Mouse (Mus musculus): ENCODE data around the gene Pde8b. TPM values are rescaled to one million over a fixed set of nuclear protein-coding genes. Genes with fewer than 3 reads are reported as not detected.

Pde8b gene
- polyA plus RNA-seq, 1 experiment from 2014 or later = 12.1 TPM

- WGBS = 61% methylated on average over 4 of the region's 4 CpGs
- no peak overlapping the region for H3K9ac ChIP-seq (ENCODE audit: low read depth, low read length)
- H3K27ac ChIP-seq = no peak overlapping the region
- no peaks in the 10 kb centered on the region for H3K27me3 ChIP-seq (ENCODE audit: insufficient read depth, low read length)
- no peak overlapping the region for H3K4me2 ChIP-seq (ENCODE audit: low read length)
- no peak for TF ChIP-seq CTCF (IDR thresholded peaks at IDR 0.05; ENCODE audit: low read depth)
- H3K9me3 ChIP-seq (replicated peaks; ENCODE audit: low read length) = no peaks in the 10 kb centered on the region
- DNase-seq (ENCODE audit: low spot score) (no peak), ATAC-seq (replicated peaks; ENCODE audit: low FRiP score, low read depth) (no peak)
- H3K4me3 ChIP-seq (replicated peaks; ENCODE audit: low read depth, low read length) = no peak overlapping the region
- H3K36me3 ChIP-seq (ENCODE audit: insufficient read depth, low read length) = no peaks in the 10 kb centered on the region
- no peaks in the 10 kb centered on the region for H3K4me1 ChIP-seq (replicated peaks; ENCODE audit: insufficient read depth, low read length)
Observed at GRCm38 (mm10) chr13:95050398-95050797, 199.7 kb downstream of the Pde8b start.

DNA sequence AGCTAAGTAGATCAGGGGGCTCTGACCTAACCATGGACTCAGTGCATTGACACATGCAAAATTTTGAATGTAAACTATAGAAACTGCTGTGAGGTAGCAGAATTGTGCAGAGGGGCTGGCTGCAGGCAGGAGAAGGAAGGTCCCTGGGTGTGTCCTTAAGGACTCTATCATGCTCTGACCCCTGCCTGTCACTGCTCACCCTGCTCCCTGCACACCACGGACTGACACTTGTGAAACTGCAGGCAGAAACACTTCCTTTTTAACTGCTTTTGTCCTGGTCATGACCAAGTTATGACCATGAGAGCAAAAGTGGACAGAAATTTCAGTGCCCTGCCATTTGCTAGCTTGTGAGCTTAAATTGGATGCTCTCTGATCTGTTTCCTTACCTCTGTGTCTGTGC is 206.0 kb downstream of the Pde8b start:
- ATAC-seq (replicated peaks; ENCODE audit: low FRiP score, low read depth) (no peak), DNase-seq (ENCODE audit: low spot score) (no peak)
- H3K27ac ChIP-seq = no peak overlapping the region
- 4% methylated on average over 1 of the region's 1 CpGs for WGBS
- no peaks in the 10 kb centered on the region for H3K36me3 ChIP-seq (ENCODE audit: insufficient read depth, low read length)
- H3K9ac ChIP-seq (ENCODE audit: low read depth, low read length) = no peak overlapping the region
- no peaks in the 10 kb centered on the region for H3K4me1 ChIP-seq (replicated peaks; ENCODE audit: insufficient read depth, low read length)
- H3K9me3 ChIP-seq (replicated peaks; ENCODE audit: low read length) = no peaks in the 10 kb centered on the region
- H3K4me3 ChIP-seq (replicated peaks; ENCODE audit: low read depth, low read length) = no peak overlapping the region
- H3K27me3 ChIP-seq (ENCODE audit: insufficient read depth, low read length) = no peaks in the 10 kb centered on the region
- TF ChIP-seq CTCF (IDR thresholded peaks at IDR 0.05; ENCODE audit: low read depth) = no peak
- H3K4me2 ChIP-seq (ENCODE audit: low read length) = no peak overlapping the region

DNA sequence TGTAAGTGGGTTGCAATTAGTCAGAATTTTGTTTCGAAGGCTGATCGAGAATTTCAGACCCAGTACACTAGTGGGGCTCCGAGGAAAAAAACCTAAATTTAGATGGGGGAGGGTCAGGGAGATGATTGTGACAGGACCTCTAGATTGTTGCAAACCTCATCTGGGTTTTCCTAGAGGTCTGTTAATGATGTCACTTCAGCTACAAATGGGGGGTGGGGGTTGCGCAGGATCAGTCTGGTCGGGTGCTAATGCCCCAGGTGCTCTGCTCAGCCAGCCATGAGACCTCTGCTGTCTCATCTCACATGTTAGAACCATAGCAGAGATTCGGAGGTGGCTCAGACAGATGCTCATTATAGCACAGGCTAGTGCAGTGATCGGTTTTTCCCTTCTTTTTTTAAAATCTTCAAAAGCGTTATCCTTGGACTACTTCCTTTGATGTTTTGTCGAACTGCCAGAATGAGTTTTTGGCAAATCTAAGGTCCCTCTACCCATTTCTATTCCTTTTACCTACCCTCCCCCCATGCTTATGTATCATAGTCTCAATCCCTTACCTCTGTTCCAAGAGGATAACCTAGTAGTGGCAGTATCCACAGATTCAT is 209.9 kb downstream of the Pde8b start:
- Histone ChIP-seq H3K27ac (no peak overlapping the region), H3K27me3 (ENCODE audit: insufficient read depth, low read length) (no peaks in the 10 kb centered on the region), H3K4me2 (ENCODE audit: low read length) (no peak overlapping the region), H3K9ac (ENCODE audit: low read depth, low read length) (no peak overlapping the region), H3K4me1 (replicated peaks; ENCODE audit: insufficient read depth, low read length) (no peaks in the 10 kb centered on the region), H3K4me3 (replicated peaks; ENCODE audit: low read depth, low read length) (no peak overlapping the region), H3K36me3 (ENCODE audit: insufficient read depth, low read length) (no peaks in the 10 kb centered on the region), H3K9me3 (replicated peaks; ENCODE audit: low read length) (no peaks in the 10 kb centered on the region)
- no peak for TF ChIP-seq CTCF (IDR thresholded peaks at IDR 0.05; ENCODE audit: low read depth)
- ATAC-seq (replicated peaks; ENCODE audit: low FRiP score, low read depth) (no peak), DNase-seq (ENCODE audit: low spot score) (no peak)
- WGBS = 66% methylated on average over 9 of the region's 9 CpGs

- H3K9ac ChIP-seq (ENCODE audit: low read depth, low read length) = no peak overlapping the region
- ATAC-seq (replicated peaks; ENCODE audit: low FRiP score, low read depth) (no peak), DNase-seq (ENCODE audit: low spot score) (no peak)
- H3K4me3 ChIP-seq (replicated peaks; ENCODE audit: low read depth, low read length) = no peak overlapping the region
- H3K9me3 ChIP-seq (replicated peaks; ENCODE audit: low read length) = no peaks in the 10 kb centered on the region
- no peaks in the 10 kb centered on the region for H3K36me3 ChIP-seq (ENCODE audit: insufficient read depth, low read length)
- no peak for TF ChIP-seq CTCF (IDR thresholded peaks at IDR 0.05; ENCODE audit: low read depth)
- no peak overlapping the region for H3K4me2 ChIP-seq (ENCODE audit: low read length)
- H3K27me3 ChIP-seq (ENCODE audit: insufficient read depth, low read length) = no peaks in the 10 kb centered on the region
- H3K27ac ChIP-seq = no peak overlapping the region
- WGBS = 50% methylated on average over 4 of the region's 4 CpGs
- H3K4me1 ChIP-seq (replicated peaks; ENCODE audit: insufficient read depth, low read length) = no peaks in the 10 kb centered on the region
Observed at GRCm38 (mm10) chr13:95038200-95038599, 211.9 kb downstream of the Pde8b start.

DNA sequence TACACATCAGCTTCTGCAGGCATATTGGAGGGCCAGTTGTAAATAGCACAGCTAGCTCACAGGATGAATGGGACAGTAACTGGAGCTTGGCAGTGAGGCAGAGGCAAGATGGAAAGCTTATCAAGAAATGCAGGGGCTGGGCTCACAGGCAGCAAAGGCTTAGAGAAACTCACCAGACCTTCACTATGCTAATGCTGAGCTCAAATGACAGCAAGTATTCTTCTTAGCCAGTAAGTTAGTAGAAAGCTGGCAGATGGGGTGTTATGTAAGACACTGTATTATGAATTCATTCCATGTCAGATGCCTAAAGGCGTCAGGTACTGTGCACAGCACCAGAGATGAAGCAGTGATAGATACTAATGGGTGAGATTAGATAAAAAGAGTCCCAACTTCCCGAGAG is 215.4 kb downstream of the Pde8b start:
- no peaks in the 10 kb centered on the region for H3K36me3 ChIP-seq (ENCODE audit: insufficient read depth, low read length)
- H3K4me3 ChIP-seq (replicated peaks; ENCODE audit: low read depth, low read length) = no peak overlapping the region
- H3K9ac ChIP-seq (ENCODE audit: low read depth, low read length) = no peak overlapping the region
- 81% methylated on average over 2 of the region's 2 CpGs for WGBS
- no peaks in the 10 kb centered on the region for H3K9me3 ChIP-seq (replicated peaks; ENCODE audit: low read length)
- H3K27ac ChIP-seq = no peak overlapping the region
- no peaks in the 10 kb centered on the region for H3K27me3 ChIP-seq (ENCODE audit: insufficient read depth, low read length)
- ATAC-seq (replicated peaks; ENCODE audit: low FRiP score, low read depth) = no peak
- DNase-seq (ENCODE audit: low spot score) = no peak
- no peak overlapping the region for H3K4me2 ChIP-seq (ENCODE audit: low read length)
- no peaks in the 10 kb centered on the region for H3K4me1 ChIP-seq (replicated peaks; ENCODE audit: insufficient read depth, low read length)
- no peak for TF ChIP-seq CTCF (IDR thresholded peaks at IDR 0.05; ENCODE audit: low read depth)

DNA sequence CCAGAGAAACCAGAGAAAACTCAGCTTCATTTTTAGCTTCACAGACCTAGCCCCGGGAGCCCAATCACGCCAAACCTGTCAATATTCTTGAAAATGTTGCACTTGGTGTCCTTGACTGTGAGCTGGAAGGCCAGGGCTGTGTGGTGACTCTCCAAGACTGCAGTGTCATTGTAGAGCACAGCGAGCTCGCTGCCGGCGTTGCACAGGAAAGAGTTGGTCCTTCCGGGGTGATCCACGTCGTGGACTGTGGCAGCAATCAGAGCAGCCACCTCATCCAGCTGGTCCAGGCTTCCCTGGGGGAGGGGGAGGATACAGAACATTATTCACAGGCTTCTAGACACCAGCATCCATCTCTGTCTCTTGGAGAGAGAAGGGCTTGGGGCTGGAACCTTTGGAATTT is 216.0 kb downstream of the Pde8b start:
- Histone ChIP-seq H3K9me3 (replicated peaks; ENCODE audit: low read length) (no peaks in the 10 kb centered on the region), H3K4me2 (ENCODE audit: low read length) (no peak overlapping the region), H3K27ac (no peak overlapping the region), H3K27me3 (ENCODE audit: insufficient read depth, low read length) (no peaks in the 10 kb centered on the region), H3K9ac (ENCODE audit: low read depth, low read length) (no peak overlapping the region), H3K4me1 (replicated peaks; ENCODE audit: insufficient read depth, low read length) (no peaks in the 10 kb centered on the region), H3K36me3 (ENCODE audit: insufficient read depth, low read length) (no peaks in the 10 kb centered on the region), H3K4me3 (replicated peaks; ENCODE audit: low read depth, low read length) (no peak overlapping the region)
- no peak for DNase-seq (ENCODE audit: low spot score)
- no peak for ATAC-seq (replicated peaks; ENCODE audit: low FRiP score, low read depth)
- no peak for TF ChIP-seq CTCF (IDR thresholded peaks at IDR 0.05; ENCODE audit: low read depth)
- WGBS = 62% methylated on average over 9 of the region's 9 CpGs

- no peaks in the 10 kb centered on the region for H3K9me3 ChIP-seq (replicated peaks; ENCODE audit: low read length)
- H3K36me3 ChIP-seq (ENCODE audit: insufficient read depth, low read length) = no peaks in the 10 kb centered on the region
- H3K27me3 ChIP-seq (ENCODE audit: insufficient read depth, low read length) = no peaks in the 10 kb centered on the region
- H3K9ac ChIP-seq (ENCODE audit: low read depth, low read length) = no peak overlapping the region
- TF ChIP-seq CTCF (IDR thresholded peaks at IDR 0.05; ENCODE audit: low read depth) = no peak
- peak overlapping the region; percentile 40; the same call in 1 of the 2 replicates for H3K27ac ChIP-seq
- no peak overlapping the region for H3K4me3 ChIP-seq (replicated peaks; ENCODE audit: low read depth, low read length)
- no peaks in the 10 kb centered on the region for H3K4me1 ChIP-seq (replicated peaks; ENCODE audit: insufficient read depth, low read length)
- DNase-seq (ENCODE audit: low spot score) = no peak
- WGBS = 66% methylated on average over 6 of the region's 6 CpGs
- H3K4me2 ChIP-seq (ENCODE audit: low read length) = no peak overlapping the region
- ATAC-seq (replicated peaks; ENCODE audit: low FRiP score, low read depth) = peak; percentile 55
Observed at GRCm38 (mm10) chr13:95032973-95033372, 217.2 kb downstream of the Pde8b start.
